Mouse (Mus musculus) embryonic fibroblast, embryonic 13.5 days (primary cell): ENCODE results near the gene Sycp2l.

Source experiments
- CTCF ChIP-seq: IDR thresholded peaks from 2 replicates; pipeline ENCODE4 v1.5.1; 2011; ENCODE audit warnings: mild to moderate bottlenecking, control low read depth, low read length, moderate library complexity, borderline replicate concordance; ENCODE audit not compliant: insufficient read depth
- POLR2A ChIP-seq: IDR thresholded peaks from 2 replicates; pipeline ENCODE4 v1.6.1; 2011; ENCODE audit warnings: low read depth, mild to moderate bottlenecking, control low read depth, low read length, moderate library complexity

DNA sequence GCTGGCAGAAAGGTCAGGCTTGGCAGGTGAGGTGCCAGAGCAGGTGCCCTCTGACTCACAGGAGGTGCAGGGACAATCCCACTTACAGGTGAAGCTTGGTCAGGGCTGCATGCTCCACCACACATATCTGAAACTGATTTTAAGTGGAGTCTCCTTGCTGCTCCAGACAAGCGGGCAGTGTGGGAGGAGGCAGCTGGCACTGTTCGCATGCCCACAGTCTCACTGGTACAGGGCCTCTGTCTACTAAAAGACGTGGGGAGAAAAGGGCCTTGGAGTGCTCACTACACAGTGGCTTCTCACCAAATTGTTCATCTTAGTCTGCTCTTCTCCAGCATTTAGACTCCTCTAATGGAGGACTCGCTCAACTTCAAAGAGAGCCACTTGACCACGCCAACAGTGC, 92.1 kb downstream of the Sycp2l start:
- TF ChIP-seq CTCF (no peak), POLR2A (no peak)
